Mouse (Mus musculus) neural tube, embryonic 11.5 days (tissue): Measurements from ENCODE around the gene Fam83d. TPM values are rescaled to one million over a fixed set of nuclear protein-coding genes. Genes with fewer than 3 reads are reported as not detected.

ENCODE experiments used
- ATAC-seq: fragments of 200-750 bp; cut with Nextera tagmentation; 2 replicates; pipeline ENCODE4 v1.8.0; 2017; ENCODE audit warnings: moderate number of reproducible peaks, mild to moderate bottlenecking, moderate TSS enrichment, moderate library complexity; ENCODE audit not compliant: insufficient read depth, low FRiP score, low TSS enrichment
- DNase-seq: peaks from one replicate; pipeline ENCODE4 v3.0.0-alpha.2; 2015; ENCODE audit warnings: low spot score
- H3K27ac ChIP-seq: fragments of 300-500 bp; sonication (generic); 2 replicates; pipeline ENCODE4 v1.5.1; 2014; ENCODE audit warnings: low read depth, mild to moderate bottlenecking, low read length
- H3K27me3 ChIP-seq: fragments of 300-500 bp; sonication (generic); 2 replicates; pipeline ENCODE4 v1.6.1; 2014; ENCODE audit warnings: mild to moderate bottlenecking, low read length, mixed read lengths; ENCODE audit not compliant: control insufficient read depth, insufficient read depth
- H3K36me3 ChIP-seq: fragments of 300-500 bp; sonication (generic); 2 replicates; pipeline ENCODE4 v1.6.1; 2014; ENCODE audit warnings: mild to moderate bottlenecking, low read length, moderate library complexity, mixed read lengths; ENCODE audit not compliant: control insufficient read depth, insufficient read depth
- H3K4me1 ChIP-seq: fragments of 300-500 bp; sonication (generic); 2 replicates; pipeline ENCODE4 v1.6.1; 2014; ENCODE audit warnings: low read length, mixed read lengths; ENCODE audit not compliant: control insufficient read depth, insufficient read depth
- H3K4me2 ChIP-seq: fragments of 300-500 bp; sonication (generic); 2 replicates; pipeline ENCODE4 v1.6.1; 2014; ENCODE audit warnings: low read depth, mild to moderate bottlenecking, moderate library complexity
- H3K4me3 ChIP-seq: fragments of 300-500 bp; sonication (generic); 2 replicates; pipeline ENCODE4 v1.5.1; 2014; ENCODE audit warnings: low read depth, low read length
- H3K9ac ChIP-seq: fragments of 300-500 bp; sonication (generic); 2 replicates; pipeline ENCODE4 v1.6.1; 2014; ENCODE audit warnings: mild to moderate bottlenecking, low read length
- H3K9me3 ChIP-seq: fragments of 300-500 bp; sonication (generic); 2 replicates; pipeline ENCODE4 v1.6.1; 2016; ENCODE audit warnings: low read length; ENCODE audit not compliant: control insufficient read depth
- WGBS: fragments of 180-500 bp; shearing (Covaris S2); extraction: QIAGEN DNeasy Blood & Tissue Kit; methylation state at CpG from one replicate; pipeline ENCODE4 v1.1.7; 2014; 5-methylcytosine and 5-hydroxymethylcytosine counted together
- polyA plus RNA-seq: library from polyadenylated mRNA; unstranded; fragments of >200 nt; fragmentation: Nextera tagmentation; extraction: Ambion mirVana; gene quantifications from 2 replicates; pipeline ENCODE4 v1.2.1, GENCODE M21; 2014

Fam83d gene
- polyA plus RNA-seq, 1 experiment from 2014 or later = 45.2 TPM

GRCm38 (mm10) chr2:158778349-158778748, 10.5 kb downstream of the Fam83d start:
- Histone ChIP-seq H3K4me2 (no peak overlapping the region), H3K4me3 (no peak overlapping the region), H3K27me3 (no peaks in the 10 kb centered on the region), H3K4me1 (no peaks in the 10 kb centered on the region), H3K9me3 (no peaks in the 10 kb centered on the region), H3K36me3 (peaks cover 2% of the 10 kb centered on the region; the same call in 1 of the 2 replicates), H3K9ac (no peak overlapping the region), H3K27ac (no peak overlapping the region)
- no peak for DNase-seq
- no peak for ATAC-seq
- 80% methylated on average over 7 of the region's 7 CpGs for WGBS

GRCm38 (mm10) chr2:158781126-158781525, 13.2 kb downstream of the Fam83d start:
- Histone ChIP-seq H3K9ac (no peak overlapping the region), H3K4me1 (no peaks in the 10 kb centered on the region), H3K4me2 (no peak overlapping the region), H3K4me3 (no peak overlapping the region), H3K9me3 (no peaks in the 10 kb centered on the region), H3K27me3 (no peaks in the 10 kb centered on the region), H3K36me3 (peaks cover 13% of the 10 kb centered on the region), H3K27ac (no peak overlapping the region)
- ATAC-seq (no peak), DNase-seq (no peak)
- 91% methylated on average over 7 of the region's 7 CpGs for WGBS

GRCm38 (mm10) chr2:158786927-158787795, 19.3 kb downstream of the Fam83d start:
- 92% methylated on average over 14 of the region's 14 CpGs for WGBS
- H3K27ac ChIP-seq = no peak overlapping the region
- no peaks in the 10 kb centered on the region; the same call in 1 of the 2 replicates for H3K4me1 ChIP-seq
- no peak for ATAC-seq
- H3K9ac ChIP-seq = no peak overlapping the region
- H3K4me3 ChIP-seq = no peak overlapping the region
- H3K9me3 ChIP-seq = no peaks in the 10 kb centered on the region
- peaks cover 11% of the 10 kb centered on the region for H3K36me3 ChIP-seq
- H3K27me3 ChIP-seq = no peaks in the 10 kb centered on the region
- no peak for DNase-seq
- H3K4me2 ChIP-seq = no peak overlapping the region

- Histone ChIP-seq H3K9ac (peak within 1 kb of the TSS; percentile 60), H3K4me2 (peak within 1 kb of the TSS; percentile 74), H3K9me3 (no peaks in the 10 kb centered on the region), H3K4me1 (peaks cover 4% of the 10 kb centered on the region; the same call in 1 of the 2 replicates), H3K27ac (peak within 1 kb of the TSS; percentile 74; the same call in 1 of the 2 replicates), H3K36me3 (no peaks in the 10 kb centered on the region), H3K27me3 (no peaks in the 10 kb centered on the region), H3K4me3 (peak within 1 kb of the TSS; percentile 60)
- under 1% methylated on average over 29 of the region's 33 CpGs for WGBS
- DNase-seq (peak; percentile 98), ATAC-seq (peak; percentile 99)
Measured at GRCm38 (mm10) chr2:158794494-158795004, 26.7 kb downstream of the Fam83d start, which contains the start of gene Dhx35. TSS of gene Dhx35 (plus strand) at chr2:158794807.

GRCm38 (mm10) chr2:158795043-158795442, 27.1 kb downstream of the Fam83d start:
- Histone ChIP-seq H3K9me3 (no peaks in the 10 kb centered on the region), H3K27ac (no peak overlapping the region), H3K4me1 (peaks cover 4% of the 10 kb centered on the region; the same call in 1 of the 2 replicates), H3K36me3 (no peaks in the 10 kb centered on the region), H3K9ac (peak overlapping the region; percentile 60), H3K4me2 (peak overlapping the region; percentile 38), H3K27me3 (no peaks in the 10 kb centered on the region), H3K4me3 (peak overlapping the region; percentile 60)
- ATAC-seq = no peak; the same call in 1 of the 2 replicates
- no peak for DNase-seq
- 10% methylated on average over 15 of the region's 15 CpGs for WGBS

GRCm38 (mm10) chr2:158795875-158796274, 28.0 kb downstream of the Fam83d start:
- WGBS = 88% methylated on average over 2 of the region's 2 CpGs
- peaks cover 4% of the 10 kb centered on the region; the same call in 1 of the 2 replicates for H3K4me1 ChIP-seq
- no peak overlapping the region for H3K4me3 ChIP-seq
- no peak overlapping the region for H3K9ac ChIP-seq
- H3K27me3 ChIP-seq = no peaks in the 10 kb centered on the region
- H3K36me3 ChIP-seq = no peaks in the 10 kb centered on the region
- no peak for ATAC-seq
- no peak overlapping the region for H3K27ac ChIP-seq
- DNase-seq = no peak
- H3K9me3 ChIP-seq = no peaks in the 10 kb centered on the region
- H3K4me2 ChIP-seq = no peak overlapping the region

- ATAC-seq (no peak), DNase-seq (no peak)
- Histone ChIP-seq H3K4me3 (no peak overlapping the region), H3K4me2 (no peak overlapping the region), H3K9ac (no peak overlapping the region), H3K9me3 (no peaks in the 10 kb centered on the region), H3K27ac (no peak overlapping the region), H3K27me3 (no peaks in the 10 kb centered on the region), H3K36me3 (peaks cover 2% of the 10 kb centered on the region; the same call in 1 of the 2 replicates), H3K4me1 (no peaks in the 10 kb centered on the region)
- WGBS = 58% methylated on average over 4 of the region's 4 CpGs
Measured at GRCm38 (mm10) chr2:158799328-158799727, 31.4 kb downstream of the Fam83d start.

- H3K4me3 ChIP-seq = no peak overlapping the region
- H3K4me2 ChIP-seq = no peak overlapping the region
- DNase-seq (no peak), ATAC-seq (no peak)
- no peaks in the 10 kb centered on the region for H3K9me3 ChIP-seq
- no peak overlapping the region for H3K27ac ChIP-seq
- H3K9ac ChIP-seq = no peak overlapping the region
- H3K4me1 ChIP-seq = no peaks in the 10 kb centered on the region
- no peaks in the 10 kb centered on the region for H3K27me3 ChIP-seq
- 90% methylated on average over 8 of the region's 8 CpGs for WGBS
- H3K36me3 ChIP-seq = peaks cover 2% of the 10 kb centered on the region; the same call in 1 of the 2 replicates
Measured at GRCm38 (mm10) chr2:158800788-158801187, 32.9 kb downstream of the Fam83d start.
